Mouse (Mus musculus) small intestine, adult 2 months (tissue): ENCODE data around the gene Cdh15. TPM values are rescaled to one million over a fixed set of nuclear protein-coding genes. Genes with fewer than 3 reads are reported as not detected.

Experiments used
- H3K27ac ChIP-seq: fragments of 200-500 bp; 2 replicates; pipeline ENCODE4 v1.5.1; 2012; ENCODE audit warnings: low read depth, low read length, control low read depth, inconsistent platforms; ENCODE audit not compliant: insufficient read depth
- H3K27me3 ChIP-seq: fragments of 200-500 bp; 2 replicates; pipeline ENCODE4 v1.6.1; 2012; ENCODE audit warnings: mild to moderate bottlenecking, moderate library complexity, low read length, inconsistent platforms; ENCODE audit not compliant: control insufficient read depth, insufficient read depth
- H3K36me3 ChIP-seq: fragments of 200-500 bp; 2 replicates; pipeline ENCODE4 v1.6.1; 2012; ENCODE audit warnings: mild to moderate bottlenecking, low read length, control low read depth, inconsistent platforms; ENCODE audit not compliant: control insufficient read depth, insufficient read depth
- H3K4me1 ChIP-seq: fragments of 200-500 bp; 2 replicates; pipeline ENCODE4 v1.6.1; 2012; ENCODE audit warnings: low read length, inconsistent platforms, mixed read lengths; ENCODE audit not compliant: control insufficient read depth, insufficient read depth, insufficient read length
- H3K4me3 ChIP-seq: fragments of 200-500 bp; 2 replicates; pipeline ENCODE4 v1.5.1; 2012; ENCODE audit warnings: low read depth, mild to moderate bottlenecking, control low read depth, inconsistent platforms, low read length, moderate library complexity
- CTCF ChIP-seq: fragments of 200-500 bp; IDR thresholded peaks from 2 replicates; pipeline ENCODE4 v1.5.1; 2012; ENCODE audit warnings: low read depth, mild to moderate bottlenecking, control low read depth, inconsistent platforms, low read length, moderate library complexity, mixed read lengths; ENCODE audit not compliant: insufficient replicate concordance, insufficient read length; ENCODE audit errors: extremely low read depth
- POLR2A ChIP-seq: fragments of 200-500 bp; IDR thresholded peaks from 2 replicates; pipeline ENCODE4 v1.6.1; 2012; ENCODE audit warnings: low read depth, mild to moderate bottlenecking, control low read depth, inconsistent platforms, low read length, moderate library complexity
- WGBS: fragments of 180-500 bp; shearing (Covaris S2); methylation state at CpG from one replicate; pipeline ENCODE4 v1.1.7; 2018; 5-methylcytosine and 5-hydroxymethylcytosine counted together
- polyA plus RNA-seq: library from polyadenylated mRNA; depleted of rRNA; stranded (reverse); fragments of >200 nt; gene quantifications from 2 replicates; pipeline ENCODE4 v1.2.3, GENCODE M21; 2012; rRNA removed

The Cdh15 gene
- polyA plus RNA-seq: not detected in 2 replicates

DNA sequence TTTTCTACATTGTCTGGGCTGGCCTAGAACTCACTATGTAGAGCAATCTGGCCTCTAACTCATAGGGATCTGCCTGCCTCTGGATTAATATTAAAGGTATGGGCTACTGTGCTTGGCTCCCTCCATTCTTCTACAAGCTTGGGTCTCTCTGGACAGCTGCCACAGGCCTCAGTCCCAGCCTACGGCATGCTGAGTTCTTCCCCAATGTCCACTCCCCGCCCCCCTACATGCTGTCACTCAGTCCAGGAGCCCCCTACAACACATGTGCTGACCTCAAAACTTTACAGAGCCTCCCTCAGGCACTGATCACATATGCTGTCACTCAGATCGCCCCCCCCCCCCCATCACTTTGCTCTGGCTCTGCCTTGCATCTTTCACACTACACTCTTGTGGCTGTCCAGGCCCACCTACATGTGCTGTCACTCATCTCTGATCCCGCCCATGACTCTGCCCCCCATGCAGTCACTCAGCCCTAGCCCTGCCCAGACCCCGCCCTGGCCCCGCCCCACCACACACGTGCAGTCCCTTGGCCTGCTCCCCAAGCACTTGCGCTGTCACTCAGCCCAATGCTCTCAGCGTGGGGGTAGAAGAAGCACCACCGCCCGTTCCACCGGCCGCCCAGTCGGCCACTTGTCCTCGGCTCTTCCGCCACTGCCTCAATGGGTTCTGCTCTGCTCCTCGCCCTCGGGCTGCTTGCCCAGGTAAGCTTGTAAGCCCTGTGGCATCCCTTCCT is at the start of gene Cdh15:
Gene Cdh15 (plus strand): TSS at position 138 of the 733 bp plus-strand sequence.
- no peaks in the 10 kb centered on the region for H3K36me3 ChIP-seq

DNA sequence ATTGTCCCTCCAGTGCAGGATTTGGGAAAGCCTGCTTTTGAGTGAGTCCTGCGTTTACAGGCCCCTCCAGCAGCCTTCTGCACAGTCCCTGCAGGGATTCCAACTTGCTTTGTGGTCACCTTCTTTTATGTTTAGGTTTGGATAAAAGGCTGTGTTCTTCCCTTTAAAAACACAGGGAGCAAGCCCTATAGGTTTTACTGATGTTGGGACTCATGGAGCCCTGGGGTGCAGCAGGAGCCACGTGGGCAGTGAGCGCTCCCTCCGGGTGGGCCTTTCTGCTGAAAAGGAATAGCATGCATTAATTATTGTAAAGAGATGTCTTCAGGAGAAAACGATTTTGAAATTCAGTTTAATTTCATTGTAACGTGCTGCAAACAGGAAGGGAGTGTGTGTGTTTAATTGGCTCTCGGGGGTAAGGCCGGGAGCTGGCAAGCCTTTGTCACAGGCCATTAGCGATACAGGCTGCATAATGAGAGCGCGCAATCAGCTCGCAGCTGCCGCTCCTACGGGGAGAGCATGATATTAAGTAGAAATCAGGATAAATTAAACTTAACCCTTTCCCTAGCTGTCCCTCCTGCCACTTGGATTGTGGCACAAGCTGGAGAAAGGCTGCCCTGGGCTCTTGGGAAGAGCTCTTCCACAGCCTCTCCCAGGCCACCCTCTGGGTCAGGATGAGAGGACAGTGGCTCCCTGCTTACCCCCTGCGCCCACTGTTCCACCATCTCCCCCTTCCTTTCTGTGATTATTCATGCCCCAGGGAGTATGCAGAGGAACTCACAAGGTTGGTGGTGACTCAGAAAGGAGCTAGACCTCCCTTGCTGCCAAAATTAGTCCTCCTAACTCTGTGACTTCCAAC is 43.6 kb upstream of the Cdh15 start:
- Histone ChIP-seq H3K36me3 (peaks cover 15% of the 10 kb centered on the region; the same call in 1 of the 2 replicates), H3K4me3 (no peak overlapping the region), H3K27ac (no peak overlapping the region), H3K27me3 (no peaks in the 10 kb centered on the region), H3K4me1 (no peaks in the 10 kb centered on the region)
- 73% methylated on average over 15 of the region's 15 CpGs for WGBS
- TF ChIP-seq CTCF (no peak), POLR2A (no peak)

More for the DNA sequence above, at the start of gene Cdh15:
- no peak within 1 kb of the TSS for H3K4me3 ChIP-seq
- H3K27ac ChIP-seq: no peak within 1 kb of the TSS
- peaks cover 6% of the 10 kb centered on the region; the same call in 1 of the 2 replicates for H3K27me3 ChIP-seq
- WGBS: 14% methylated on average over 18 of the region's 18 CpGs
- H3K4me1 ChIP-seq: no peaks in the 10 kb centered on the region
- TF ChIP-seq POLR2A (no peak), CTCF (no peak)

DNA sequence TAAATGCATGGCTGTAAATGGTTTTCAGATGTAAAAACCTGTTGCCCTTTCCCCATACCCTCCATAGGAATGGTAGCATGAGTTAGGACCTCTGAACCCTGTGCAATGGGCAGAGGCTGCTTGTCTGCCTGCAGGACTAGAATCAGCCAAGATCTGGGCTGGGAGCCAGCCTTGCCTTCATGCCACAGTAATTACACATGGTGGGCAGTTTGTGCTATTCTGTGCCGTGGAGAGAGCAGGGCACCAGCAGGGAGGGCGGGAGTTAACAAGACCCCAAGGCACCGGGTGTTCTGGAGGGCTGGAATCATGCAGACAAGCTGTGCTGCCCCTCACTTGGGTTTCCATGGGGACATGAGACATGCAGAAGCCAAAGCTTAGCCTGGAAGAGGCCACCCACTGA is 42.4 kb upstream of the Cdh15 start:
- no peak overlapping the region for H3K4me3 ChIP-seq
- no peak for TF ChIP-seq POLR2A
- TF ChIP-seq CTCF: no peak
- 64% methylated on average over 3 of the region's 3 CpGs for WGBS
- H3K36me3 ChIP-seq: peaks cover 12% of the 10 kb centered on the region; the same call in 1 of the 2 replicates
- H3K27ac ChIP-seq: no peak overlapping the region
- H3K27me3 ChIP-seq: no peaks in the 10 kb centered on the region
- H3K4me1 ChIP-seq: no peaks in the 10 kb centered on the region

DNA sequence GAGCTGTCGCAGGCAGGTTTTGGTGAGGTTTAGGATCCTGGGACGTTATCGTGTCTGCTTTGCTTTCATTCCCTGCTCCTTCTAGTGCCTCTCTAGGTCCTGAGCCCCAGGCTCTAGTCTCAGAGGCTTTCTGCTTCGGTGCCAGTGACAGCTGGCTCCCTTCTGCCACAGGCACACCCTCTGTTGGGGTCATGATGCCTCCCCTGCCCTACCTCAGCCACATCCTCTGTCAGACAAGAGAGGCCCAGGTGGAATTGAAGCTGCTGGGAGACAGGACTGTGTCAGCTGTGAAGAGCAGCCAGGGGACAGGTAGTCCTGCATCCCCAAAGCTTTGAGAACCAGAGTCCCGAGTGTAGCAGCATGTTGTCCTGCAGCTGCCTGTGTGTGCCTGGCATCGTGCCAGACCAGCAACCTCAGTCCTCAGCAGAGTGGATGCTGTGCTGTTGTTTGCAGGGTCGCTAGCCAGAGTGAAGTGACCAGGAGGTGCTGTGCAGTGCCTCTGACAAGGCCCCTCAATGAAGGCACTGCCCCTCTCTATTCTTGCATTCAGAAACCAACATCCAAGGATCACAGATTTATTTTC is 40.7 kb upstream of the Cdh15 start:
- no peak overlapping the region for H3K4me3 ChIP-seq
- H3K36me3 ChIP-seq: peaks cover 14% of the 10 kb centered on the region; the same call in 1 of the 2 replicates
- no peaks in the 10 kb centered on the region for H3K4me1 ChIP-seq
- no peaks in the 10 kb centered on the region for H3K27me3 ChIP-seq
- no peak for TF ChIP-seq POLR2A
- TF ChIP-seq CTCF: no peak
- 65% methylated on average over 7 of the region's 7 CpGs for WGBS
- no peak overlapping the region for H3K27ac ChIP-seq

DNA sequence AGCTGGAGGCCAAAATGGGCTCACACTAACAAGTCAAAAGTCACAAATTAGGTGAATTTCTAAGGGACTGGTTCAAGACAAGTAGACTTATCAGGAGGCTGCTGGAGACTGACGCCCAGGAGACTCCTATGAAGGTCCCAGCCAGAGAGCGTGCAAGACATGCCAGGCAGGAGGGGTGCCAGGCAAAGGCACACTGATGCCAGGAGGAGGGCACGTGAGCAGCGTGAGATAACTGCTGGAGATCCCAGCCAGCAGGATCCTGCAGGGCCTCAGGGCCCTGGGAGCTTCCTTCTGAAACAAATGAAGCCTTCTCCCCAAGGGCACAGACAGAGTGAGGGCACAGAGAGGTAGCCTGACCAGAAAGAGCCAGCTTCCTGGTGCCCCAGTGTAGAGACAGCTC is 39.9 kb upstream of the Cdh15 start:
- Histone ChIP-seq H3K4me3 (no peak overlapping the region), H3K4me1 (no peaks in the 10 kb centered on the region), H3K27me3 (no peaks in the 10 kb centered on the region), H3K27ac (no peak overlapping the region), H3K36me3 (peaks cover 10% of the 10 kb centered on the region)
- WGBS: 86% methylated on average over 4 of the region's 4 CpGs
- TF ChIP-seq POLR2A (no peak), CTCF (no peak)

DNA sequence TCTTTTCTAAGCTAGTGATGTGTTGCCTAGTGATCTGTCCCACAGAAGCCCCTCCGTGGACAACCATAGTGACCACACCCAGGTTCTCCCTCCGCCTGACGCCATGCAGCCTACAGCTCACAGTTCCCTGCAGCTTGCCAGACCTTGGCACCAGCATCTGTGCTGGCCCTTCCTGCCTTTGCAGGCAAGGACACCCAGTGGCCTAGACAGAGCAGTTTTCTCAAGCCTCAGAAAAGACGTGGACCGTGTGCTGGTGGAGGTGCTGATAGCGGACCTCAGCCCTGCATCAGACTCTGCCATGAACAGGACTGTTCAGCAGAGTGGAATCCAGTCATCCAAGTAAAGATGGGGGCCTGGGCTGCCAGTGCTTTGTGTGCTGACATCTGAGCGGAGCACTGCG is 37.4 kb upstream of the Cdh15 start:
- 91% methylated on average over 8 of the region's 8 CpGs for WGBS
- no peak overlapping the region for H3K4me3 ChIP-seq
- peaks cover 16% of the 10 kb centered on the region for H3K36me3 ChIP-seq
- no peaks in the 10 kb centered on the region for H3K4me1 ChIP-seq
- TF ChIP-seq POLR2A (no peak), CTCF (no peak)
- no peak overlapping the region for H3K27ac ChIP-seq
- no peaks in the 10 kb centered on the region for H3K27me3 ChIP-seq

DNA sequence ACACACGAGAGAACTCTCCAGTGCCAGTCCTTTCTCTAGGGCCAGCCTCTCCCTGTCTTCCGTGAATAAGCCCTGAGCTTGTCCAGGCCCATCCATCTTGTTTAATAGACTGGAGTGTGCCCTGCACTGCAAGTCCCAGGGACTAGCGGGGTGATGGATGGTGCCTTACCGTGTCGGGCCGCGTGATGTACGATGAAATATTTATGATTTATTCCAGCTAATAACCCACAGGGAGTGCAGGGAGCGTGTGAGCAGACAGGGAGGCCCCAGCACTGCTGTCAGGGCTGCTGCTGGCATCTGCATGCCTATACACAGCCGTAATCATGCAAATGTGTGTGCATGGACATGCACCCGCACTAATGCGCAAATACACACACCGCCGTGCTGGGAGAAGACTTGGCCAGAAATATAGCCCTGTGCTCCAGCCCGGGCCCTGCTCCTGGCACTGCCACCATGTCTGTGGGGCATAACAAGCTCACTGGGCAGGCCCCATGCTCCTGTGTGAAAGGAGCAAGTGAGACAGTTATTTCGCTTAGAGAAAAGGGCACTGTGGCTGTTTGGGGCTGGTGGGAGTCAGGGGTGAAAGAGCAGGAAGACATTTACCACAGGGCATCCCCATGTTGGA is 35.8 kb upstream of the Cdh15 start:
- no peak for TF ChIP-seq CTCF
- Histone ChIP-seq H3K27ac (no peak overlapping the region), H3K4me1 (no peaks in the 10 kb centered on the region), H3K27me3 (no peaks in the 10 kb centered on the region), H3K36me3 (peaks cover 14% of the 10 kb centered on the region), H3K4me3 (no peak overlapping the region)
- 92% methylated on average over 16 of the region's 16 CpGs for WGBS
